ENCODE assay signal across 14 mouse cellular contexts in the genomic region with DNA sequence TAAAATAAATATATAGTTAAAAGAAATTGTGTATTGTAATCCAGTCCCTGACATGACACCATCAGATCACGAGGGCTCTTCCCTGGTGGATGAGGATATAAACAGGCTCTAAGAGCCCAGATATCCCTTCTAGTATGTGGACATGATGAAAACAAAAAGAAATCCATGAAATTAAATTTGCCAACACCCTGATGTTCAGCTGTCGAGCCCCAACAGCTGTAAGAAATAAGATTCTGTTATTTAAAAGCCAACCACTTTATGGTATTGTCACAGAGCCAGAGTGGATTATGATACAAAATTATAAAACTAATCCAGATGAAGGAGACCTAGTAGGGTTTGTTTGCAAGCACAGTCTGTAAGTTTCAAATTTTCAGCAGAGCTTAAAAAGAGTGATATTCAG.
"Had no signal": no experiment of that assay in that cellular context is flagged by ENCODE, and none has a peak within 500 bp of the region (broad histone marks: within the 10 kb centered on the region; RNA-seq: fewer than 3 reads in every experiment).

No protein-coding gene starts in this region.

- H3K27ac ChIP-seq: midbrain, embryonic 10.5 days; midbrain, embryonic 12.5 days; neural tube, embryonic 12.5 days had no signal

- H3K4me3 ChIP-seq: midbrain, embryonic 10.5 days; midbrain, embryonic 12.5 days; neural tube, embryonic 12.5 days had no signal

- H3K27me3 ChIP-seq: midbrain, embryonic 12.5 days; neural tube, embryonic 12.5 days had no signal

- H3K9me3 ChIP-seq: midbrain, embryonic 10.5 days; midbrain, embryonic 12.5 days; neural tube, embryonic 12.5 days had no signal

- H3K4me2 ChIP-seq: lung, embryonic 14.5 days; midbrain, embryonic 12.5 days; neural tube, embryonic 12.5 days had no signal

- ATAC-seq: midbrain, embryonic 16.5 days had no signal

- H3K4me1 ChIP-seq: midbrain, embryonic 10.5 days; midbrain, embryonic 12.5 days; neural tube, embryonic 12.5 days had no signal

- DNase-seq: lung, adult 18-20 months; lung, embryonic 14.5 days; lung, postnatal 10 days; lung, postnatal 4 days; midbrain, embryonic 14.5 days; right cerebral cortex, postnatal 14 days; spleen, adult 18-20 months; thymus, adult 18-20 months; thymus, postnatal 14 days; thymus, postnatal 36 days had no signal

- H3K36me3 ChIP-seq: midbrain, embryonic 10.5 days; midbrain, embryonic 12.5 days; neural tube, embryonic 12.5 days had no signal

- H3K9ac ChIP-seq: lung, embryonic 14.5 days; midbrain, embryonic 12.5 days; neural tube, embryonic 12.5 days had no signal
